In the genomic region with DNA sequence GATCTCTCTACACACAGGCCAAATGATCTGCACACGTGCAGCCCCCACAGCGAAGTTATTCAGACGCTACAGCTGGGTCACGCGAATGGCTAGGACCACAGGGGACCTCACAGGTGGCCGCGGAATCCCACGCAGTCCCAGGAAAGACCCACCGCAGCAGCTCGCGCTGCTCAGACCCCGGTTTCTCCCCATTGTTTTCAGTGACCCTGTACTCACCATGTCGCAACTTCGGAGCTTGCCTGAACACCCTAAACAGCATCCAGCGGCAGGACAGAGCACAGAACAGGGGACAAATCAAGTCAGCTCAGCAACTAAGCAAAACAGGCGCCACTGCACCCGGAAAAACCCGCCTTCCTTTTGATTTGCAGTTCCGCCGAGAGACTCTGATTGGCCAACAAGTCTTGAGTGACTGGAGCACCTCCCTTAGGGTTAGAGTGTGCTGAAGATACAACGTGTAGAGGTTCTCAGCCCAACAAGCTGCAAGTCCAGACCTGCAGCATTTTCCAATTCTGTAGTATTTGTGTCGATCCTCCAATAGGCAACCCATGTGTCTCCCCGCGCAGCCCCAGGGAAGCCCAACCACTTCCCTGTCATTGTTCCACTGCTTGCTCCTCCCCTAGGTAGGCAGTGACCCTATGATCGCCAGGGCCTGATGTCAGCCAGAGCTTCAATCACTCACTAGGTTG, we compare ENCODE assay signal across 8 mouse cellular contexts. TPM values are rescaled to one million over a fixed set of nuclear protein-coding genes. Genes with fewer than 3 reads are reported as not detected.
A peak's percentile ranks its signal among the peaks of the same experiment; 100 is the strongest.
DNase-seq lines count a peak whose midpoint lies in the region; ATAC-seq and TF ChIP-seq lines count a peak whose summit lies in the region.
"Not testable (repeated sequence)": the region's sequence is repeated elsewhere in the genome, so short reads cannot be mapped to it uniquely, and the experiment has no call there.

No protein-coding gene starts in this region.

- H3K4me3 ChIP-seq in bone marrow, adult 2 months (replicated peaks; ENCODE audit: control insufficient read depth, low read depth, low read length), result peak overlapping the region; percentile 90
- H3K4me3 ChIP-seq in embryonic fibroblast, embryonic 13.5 days (ENCODE audit: insufficient read depth, low read length), result peak overlapping the region; percentile 65
- H3K4me3 ChIP-seq in limb, embryonic 13.5 days, result peak overlapping the region; percentile 64
- peak overlapping the region; percentile 61 for H3K4me3 ChIP-seq in midbrain, embryonic 15.5 days

- not testable (repeated sequence) for TF ChIP-seq POLR2A in bone marrow, adult 2 months (IDR thresholded peaks at IDR 0.05; ENCODE audit: borderline replicate concordance, control insufficient read depth, low read depth, low read length)
- peak; percentile 57 for TF ChIP-seq POLR2A in embryonic fibroblast, embryonic 13.5 days (IDR thresholded peaks at IDR 0.05; ENCODE audit: low read depth, low read length)

- not testable (repeated sequence) for H3K4me1 ChIP-seq in bone marrow, adult 2 months (ENCODE audit: control insufficient read depth, insufficient read depth, low read length); embryonic fibroblast, embryonic 13.5 days (ENCODE audit: control insufficient read depth, insufficient read depth, low read length); limb, embryonic 13.5 days; midbrain, embryonic 15.5 days

- not testable (repeated sequence) for H3K27me3 ChIP-seq in limb, embryonic 13.5 days; midbrain, embryonic 15.5 days (replicated peaks)

- not testable (repeated sequence) for H3K9me3 ChIP-seq in limb, embryonic 13.5 days; midbrain, embryonic 15.5 days

- peak overlapping the region; percentile 68 for H3K4me2 ChIP-seq in limb, embryonic 13.5 days (replicated peaks)
- peak overlapping the region; percentile 80 for H3K4me2 ChIP-seq in midbrain, embryonic 15.5 days

- ATAC-seq in limb, embryonic 13.5 days (ENCODE audit: low FRiP score, low read depth), result peak; percentile 92
- peak; percentile 97 for ATAC-seq in midbrain, embryonic 15.5 days (replicated peaks)

- not testable (repeated sequence) for TF ChIP-seq CTCF in bone marrow, adult 2 months (IDR thresholded peaks at IDR 0.05; ENCODE audit: control insufficient read depth, insufficient read depth, low read length); embryonic fibroblast, embryonic 13.5 days (IDR thresholded peaks at IDR 0.05; ENCODE audit: borderline replicate concordance, insufficient read depth, low read length)

- DNase-seq in A20 (ENCODE audit: low read depth, low spot score), result peak; percentile 87
- peak; percentile 60 to 68 for DNase-seq in heart, adult 9 months (ENCODE audit: low spot score in 2 of 2)
- peak; percentile 64 for DNase-seq in kidney, adult 9 months
- peak; percentile 43 to 44 for DNase-seq in spleen, postnatal 10 days (ENCODE audit: low spot score in 2 of 2)

- WGBS in bone marrow, adult 2 months, result under 1% methylated on average over 25 of the region's 25 CpGs
- WGBS in limb, embryonic 13.5 days, result under 1% methylated on average over 25 of the region's 25 CpGs
- WGBS in midbrain, embryonic 15.5 days, result 2% methylated on average over 25 of the region's 25 CpGs

- H3K27ac ChIP-seq in bone marrow, adult 2 months (ENCODE audit: control insufficient read depth, insufficient read depth, low read depth, low read length, poor library complexity), result peak overlapping the region; percentile 78
- H3K27ac ChIP-seq in embryonic fibroblast, embryonic 13.5 days (ENCODE audit: insufficient read depth, low read length); limb, embryonic 13.5 days; midbrain, embryonic 15.5 days: not testable (repeated sequence)

- not testable (repeated sequence) for H3K36me3 ChIP-seq in limb, embryonic 13.5 days; midbrain, embryonic 15.5 days (replicated peaks)

- peak overlapping the region; percentile 75 for H3K9ac ChIP-seq in limb, embryonic 13.5 days
- peak overlapping the region; percentile 49 for H3K9ac ChIP-seq in midbrain, embryonic 15.5 days

RNA-seq across cellular contexts. Expression of gene 4930522L14Rik, which starts 44.4 kb away (rescaled TPM):
- 0.97 and 6.3 TPM in 2 replicates for polyA plus RNA-seq in bone marrow, adult 2 months (2011; ENCODE audit: insufficient read depth, insufficient read length, low replicate concordance, missing spikeins)
- polyA plus RNA-seq in embryonic fibroblast, embryonic 13.5 days (2011; ENCODE audit: insufficient read length, low read depth, missing spikeins), result 9.3 and 14.9 TPM in 2 replicates
- polyA plus RNA-seq in limb, embryonic 13.5 days (2015; fragmentation: Nextera tagmentation; extraction: Ambion mirVana), result 8.8 and 8.9 TPM in 2 replicates
- polyA plus RNA-seq in midbrain, embryonic 15.5 days (2015; fragmentation: Nextera tagmentation; extraction: Ambion mirVana), result 3.4 and 4.3 TPM in 2 replicates
